Mouse (Mus musculus): ENCODE data around the gene Mical3. TPM values are rescaled to one million over a fixed set of nuclear protein-coding genes. Genes with fewer than 3 reads are reported as not detected.
"Not testable (repeated sequence)": the region's sequence is repeated elsewhere in the genome, so short reads cannot be mapped to it uniquely, and the experiment has no call there.

Mical3 gene
- polyA plus RNA-seq, 1 experiment from 2014 or later: 4.5 TPM

- Histone ChIP-seq H3K9me3 (ENCODE audit: control insufficient read depth) (no peaks in the 10 kb centered on the region), H3K4me2 (replicated peaks; ENCODE audit: low read depth) (no peak overlapping the region), H3K4me1 (replicated peaks; ENCODE audit: control insufficient read depth, insufficient read depth, low read length) (peaks cover 5% of the 10 kb centered on the region; the same call in 1 of the 2 replicates), H3K27me3 (replicated peaks; ENCODE audit: control insufficient read depth, insufficient read depth, low read length) (no peaks in the 10 kb centered on the region), H3K36me3 (ENCODE audit: control insufficient read depth, insufficient read depth) (peaks cover under 1% of the 10 kb centered on the region; the same call in 1 of the 2 replicates), H3K4me3 (ENCODE audit: low read depth, low read length) (no peak overlapping the region), H3K27ac (ENCODE audit: low read depth, low read length) (no peak overlapping the region), H3K9ac (ENCODE audit: low read depth, low read length) (no peak overlapping the region)
- no peak for ATAC-seq
- no peak for TF ChIP-seq CTCF (IDR thresholded peaks at IDR 0.05; ENCODE audit: low read depth)
- 46% methylated on average over 2 of the region's 2 CpGs for WGBS
These were observed 203.9 kb downstream of the Mical3 start for GRCm38 (mm10) chr6:120926880-120927279.

- not testable (repeated sequence) for H3K4me2 ChIP-seq (replicated peaks; ENCODE audit: low read depth); H3K4me3 ChIP-seq (ENCODE audit: low read depth, low read length); H3K9me3 ChIP-seq (ENCODE audit: control insufficient read depth); H3K36me3 ChIP-seq (ENCODE audit: control insufficient read depth, insufficient read depth); H3K9ac ChIP-seq (ENCODE audit: low read depth, low read length); H3K27ac ChIP-seq (ENCODE audit: low read depth, low read length); H3K27me3 ChIP-seq (replicated peaks; ENCODE audit: control insufficient read depth, insufficient read depth, low read length); ATAC-seq; H3K4me1 ChIP-seq (replicated peaks; ENCODE audit: control insufficient read depth, insufficient read depth, low read length)
- 78% methylated on average over 2 of the region's 2 CpGs for WGBS
These were observed 205.9 kb downstream of the Mical3 start for GRCm38 (mm10) chr6:120924791-120925321.

GRCm38 (mm10) chr6:120917975-120918374 is 212.8 kb downstream of the Mical3 start:
- H3K9ac ChIP-seq (ENCODE audit: low read depth, low read length): no peak overlapping the region
- no peak for ATAC-seq
- H3K4me2 ChIP-seq (replicated peaks; ENCODE audit: low read depth): peak overlapping the region; percentile 97; the same call in 1 of the 2 replicates
- H3K36me3 ChIP-seq (ENCODE audit: control insufficient read depth, insufficient read depth): no peaks in the 10 kb centered on the region
- H3K4me1 ChIP-seq (replicated peaks; ENCODE audit: control insufficient read depth, insufficient read depth, low read length): no peaks in the 10 kb centered on the region
- H3K9me3 ChIP-seq (ENCODE audit: control insufficient read depth): no peaks in the 10 kb centered on the region
- peak overlapping the region; percentile 75; the same call in 1 of the 2 replicates for H3K27ac ChIP-seq (ENCODE audit: low read depth, low read length)
- no peaks in the 10 kb centered on the region for H3K27me3 ChIP-seq (replicated peaks; ENCODE audit: control insufficient read depth, insufficient read depth, low read length)
- H3K4me3 ChIP-seq (ENCODE audit: low read depth, low read length): 0 out of 2 replicates have a peak overlapping the region, but pooled peaks have one; percentile 12
- TF ChIP-seq CTCF (IDR thresholded peaks at IDR 0.05; ENCODE audit: low read depth): no peak
- WGBS: 50% methylated on average over 3 of the region's 3 CpGs

- not testable (repeated sequence) for H3K9me3 ChIP-seq (ENCODE audit: control insufficient read depth); H3K36me3 ChIP-seq (ENCODE audit: control insufficient read depth, insufficient read depth); H3K27me3 ChIP-seq (replicated peaks; ENCODE audit: control insufficient read depth, insufficient read depth, low read length); H3K4me1 ChIP-seq (replicated peaks; ENCODE audit: control insufficient read depth, insufficient read depth, low read length)
- Histone ChIP-seq H3K4me2 (replicated peaks; ENCODE audit: low read depth) (peak overlapping the region; percentile 97), H3K9ac (ENCODE audit: low read depth, low read length) (peak overlapping the region; percentile 60; the same call in 1 of the 2 replicates), H3K27ac (ENCODE audit: low read depth, low read length) (peak overlapping the region; percentile 75; the same call in 1 of the 2 replicates), H3K4me3 (ENCODE audit: low read depth, low read length) (peak overlapping the region; percentile 65)
- peak; percentile 72 for ATAC-seq
- 14% methylated on average over 10 of the region's 14 CpGs for WGBS
These were observed 213.6 kb downstream of the Mical3 start for GRCm38 (mm10) chr6:120916972-120917881.

- Histone ChIP-seq H3K4me2 (replicated peaks; ENCODE audit: low read depth) (peak within 1 kb of the TSS; percentile 97), H3K4me3 (ENCODE audit: low read depth, low read length) (peak within 1 kb of the TSS; percentile 65), H3K4me1 (replicated peaks; ENCODE audit: control insufficient read depth, insufficient read depth, low read length) (0 out of 2 replicates have a peak, but pooled peaks cover 3% of the 10 kb centered on the region), H3K9ac (ENCODE audit: low read depth, low read length) (peak within 1 kb of the TSS; percentile 60), H3K27ac (ENCODE audit: low read depth, low read length) (peak within 1 kb of the TSS; percentile 75; the same call in 1 of the 2 replicates), H3K9me3 (ENCODE audit: control insufficient read depth) (no peaks in the 10 kb centered on the region), H3K27me3 (replicated peaks; ENCODE audit: control insufficient read depth, insufficient read depth, low read length) (no peaks in the 10 kb centered on the region), H3K36me3 (ENCODE audit: control insufficient read depth, insufficient read depth) (no peaks in the 10 kb centered on the region)
- no peak for TF ChIP-seq CTCF (IDR thresholded peaks at IDR 0.05; ENCODE audit: low read depth)
- peak; percentile 87 for ATAC-seq
- WGBS: 2% methylated on average over 67 of the region's 67 CpGs
These were observed 214.5 kb downstream of the Mical3 start, which contains the start of gene Bid for GRCm38 (mm10) chr6:120916074-120916971. Bid (minus strand) TSS chr6:120916853.
